Mouse (Mus musculus) heart, postnatal 10 days (tissue): ENCODE results near the gene Rpap3. TPM values are rescaled to one million over a fixed set of nuclear protein-coding genes. Genes with fewer than 3 reads are reported as not detected.

ENCODE experiments used
- DNase-seq, 2 experiments: peaks; one replicate each; pipeline ENCODE4 v3.0.0; 2021
- intact Hi-C: fragments of 180-260 bp; cut with DNase I; formaldehyde crosslinking; loops from one replicate; pipeline ENCODE4 v1.15.1; 2025
- total RNA-seq, 2 experiments: library from RNA; stranded (reverse); gene quantifications; 2 replicates each; pipeline ENCODE4 v1.2.3; 2021

Rpap3 gene
- 10 to 100 TPM; 14.1 to 15.2 TPM for total RNA-seq

GRCm38 (mm10) chr15:97705211-97706050, at the start of gene Rpap3:
Gene Rpap3 (minus strand): TSS chr15:97705825.
- intact Hi-C loops, result no loop called here
- peak; percentile 89 to 91 for DNase-seq

- intact Hi-C loops, result no loop called here
- DNase-seq, result no peak
Observed at GRCm38 (mm10) chr15:97755361-97755760, 49.7 kb upstream of the Rpap3 start.

- intact Hi-C loops, result no loop called here
- DNase-seq, result no peak
Observed at GRCm38 (mm10) chr15:97754476-97754875, 48.9 kb upstream of the Rpap3 start.

GRCm38 (mm10) chr15:97752491-97752890, 46.9 kb upstream of the Rpap3 start:
- intact Hi-C loops, result no loop called here
- no peak for DNase-seq

GRCm38 (mm10) chr15:97751676-97752075, 46.1 kb upstream of the Rpap3 start:
- no peak for DNase-seq
- intact Hi-C loops, result no loop called here

GRCm38 (mm10) chr15:97750697-97751096, 45.1 kb upstream of the Rpap3 start:
- intact Hi-C loops, result no loop called here
- peak; percentile 64 to 68 for DNase-seq

- no peak for DNase-seq
- intact Hi-C loops, result loop anchor here (2.0 kb wide), 1 partner anchor 13 kb away; no protein-coding TSS in a partner anchor
Observed at GRCm38 (mm10) chr15:97749841-97750240, 44.2 kb upstream of the Rpap3 start.

GRCm38 (mm10) chr15:97749397-97749796, 43.8 kb upstream of the Rpap3 start:
- DNase-seq, result no peak
- intact Hi-C loops, result loop anchor here (2.0 kb wide), 1 partner anchor 13 kb away; no protein-coding TSS in a partner anchor

- no peak for DNase-seq
- intact Hi-C loops, result loop anchor here (2.0 kb wide), 1 partner anchor 14 kb away; no protein-coding TSS in a partner anchor
Observed at GRCm38 (mm10) chr15:97748964-97749363, 43.3 kb upstream of the Rpap3 start.

- no peak for DNase-seq
- intact Hi-C loops, result loop anchor here (2.0 kb wide), 1 partner anchor 14 kb away; no protein-coding TSS in a partner anchor
Observed at GRCm38 (mm10) chr15:97748309-97748708, 42.7 kb upstream of the Rpap3 start.

- DNase-seq, result no peak
Observed at GRCm38 (mm10) chr15:97747486-97747885, 41.9 kb upstream of the Rpap3 start.

GRCm38 (mm10) chr15:97746748-97747147, 41.1 kb upstream of the Rpap3 start:
- intact Hi-C loops, result no loop called here
- DNase-seq, result no peak

More at GRCm38 (mm10) chr15:97747486-97747885, 41.9 kb upstream of the Rpap3 start:
- intact Hi-C loops, result no loop called here

- intact Hi-C loops, result no loop called here
- DNase-seq, result no peak
Observed at GRCm38 (mm10) chr15:97746278-97746677, 40.7 kb upstream of the Rpap3 start.

GRCm38 (mm10) chr15:97745331-97745730, 39.7 kb upstream of the Rpap3 start:
- DNase-seq, result peak; percentile 87 to 88
- intact Hi-C loops, result no loop called here

- intact Hi-C loops, result no loop called here
- peak in 1 of 2 experiments; percentile 58 for DNase-seq
Observed at GRCm38 (mm10) chr15:97744930-97745329, 39.3 kb upstream of the Rpap3 start.

- intact Hi-C loops, result loop anchor here (2.0 kb wide), 1 partner anchor 15 kb away; no protein-coding TSS in a partner anchor
- DNase-seq, result no peak
Observed at GRCm38 (mm10) chr15:97743961-97744525, 38.4 kb upstream of the Rpap3 start.

GRCm38 (mm10) chr15:97743210-97743609, 37.6 kb upstream of the Rpap3 start:
- intact Hi-C loops, result loop anchor here (2.0 kb wide), 1 partner anchor 14 kb away; no protein-coding TSS in a partner anchor
- no peak for DNase-seq

- intact Hi-C loops, result loop anchor here (2.0 kb wide), 1 partner anchor 14 kb away; no protein-coding TSS in a partner anchor
Observed at GRCm38 (mm10) chr15:97742600-97742999, 37.0 kb upstream of the Rpap3 start.

GRCm38 (mm10) chr15:97742074-97742473, 36.4 kb upstream of the Rpap3 start:
- intact Hi-C loops, result loop anchor here (2.0 kb wide), 1 partner anchor 13 kb away; no protein-coding TSS in a partner anchor

More at GRCm38 (mm10) chr15:97742600-97742999, 37.0 kb upstream of the Rpap3 start:
- no peak for DNase-seq

GRCm38 (mm10) chr15:97741662-97742061, 36.0 kb upstream of the Rpap3 start:
- intact Hi-C loops, result loop anchor here (2.0 kb wide), 1 partner anchor 13 kb away; no protein-coding TSS in a partner anchor
- no peak for DNase-seq

More at GRCm38 (mm10) chr15:97742074-97742473, 36.4 kb upstream of the Rpap3 start:
- DNase-seq, result no peak

GRCm38 (mm10) chr15:97740283-97740732, 34.7 kb upstream of the Rpap3 start:
- DNase-seq, result no peak
- intact Hi-C loops, result no loop called here
